Mouse (Mus musculus) CH12.LX (cell line): ENCODE results near the gene Sar1a. TPM values are rescaled to one million over a fixed set of nuclear protein-coding genes. Genes with fewer than 3 reads are reported as not detected.

Experiments
- DNase-seq: peaks from one replicate; pipeline ENCODE4 v3.0.0-alpha.2; 2013; ENCODE audit errors: extremely low read depth
- H3K27ac ChIP-seq: 2 replicates; pipeline ENCODE4 v1.5.1; 2012; ENCODE audit warnings: low read depth, mild to moderate bottlenecking, control low read depth, moderate library complexity; ENCODE audit not compliant: insufficient read depth
- H3K27me3 ChIP-seq: replicated peaks from 2 replicates; pipeline ENCODE3; 2012; ENCODE audit warnings: inconsistent platforms
- H3K36me3 ChIP-seq, 2 experiments: replicated peaks in 1 of 2; 2 replicates each; pipeline versions ENCODE3 to v1.6.1; 2012; ENCODE audit warnings: inconsistent platforms in 1 of 2, low read length in 1 of 2, mild to moderate bottlenecking in 1 of 2, mixed read lengths in 1 of 2, moderate library complexity in 1 of 2; ENCODE audit not compliant: control insufficient read depth in 1 of 2, insufficient read depth in 1 of 2
- H3K4me1 ChIP-seq, 2 experiments: 2 replicates each; pipeline ENCODE4 v1.6.1; 2012; ENCODE audit warnings: inconsistent platforms in 1 of 2, moderate library complexity in 1 of 2; ENCODE audit not compliant: insufficient read depth in 2 of 2, control insufficient read depth in 1 of 2
- H3K4me2 ChIP-seq: 2 replicates; pipeline ENCODE4 v1.6.1; 2012; ENCODE audit warnings: low read depth, mild to moderate bottlenecking, control low read depth; ENCODE audit not compliant: poor library complexity, insufficient read depth, severe bottlenecking
- H3K4me3 ChIP-seq, 3 experiments: fragments of 150-350 bp in 1 of 3; sonication (generic) in 1 of 3; replicated peaks in 1 of 3; 2 replicates each; pipeline versions ENCODE3 to v1.5.1; 2011 to 2012; ENCODE audit warnings: low read depth in 2 of 3, low read length in 2 of 3, mild to moderate bottlenecking in 2 of 3, moderate library complexity in 2 of 3, control low read depth in 1 of 3, improper control_type of control experiment in 1 of 3, inconsistent platforms in 1 of 3, mixed read lengths in 1 of 3; ENCODE audit not compliant: poor library complexity in 1 of 3
- H3K79me2 ChIP-seq: replicated peaks from 2 replicates; pipeline ENCODE4 v1.6.1; 2012; ENCODE audit warnings: mild to moderate bottlenecking, moderate library complexity; ENCODE audit not compliant: control insufficient read depth, poor library complexity, insufficient read depth, severe bottlenecking; ENCODE audit errors: extremely low read depth
- H3K9ac ChIP-seq: 2 replicates; pipeline ENCODE4 v1.6.1; 2012; ENCODE audit warnings: low read depth, mild to moderate bottlenecking, control low read depth, moderate library complexity; ENCODE audit not compliant: insufficient read depth
- H3K9me3 ChIP-seq: replicated peaks from 2 replicates; pipeline ENCODE3; 2012; ENCODE audit warnings: low read length, inconsistent platforms, mixed read lengths
- BHLHE40 ChIP-seq: IDR thresholded peaks from 2 replicates; pipeline ENCODE4 v1.6.1; 2011; ENCODE audit warnings: mild to moderate bottlenecking, low read depth, low read length, improper control_type of control experiment
- CHD1 ChIP-seq: IDR thresholded peaks from 2 replicates; pipeline ENCODE4 v1.6.1; 2012; ENCODE audit warnings: low read depth, low read length, improper control_type of control experiment, inconsistent platforms
- E2F4 ChIP-seq: IDR thresholded peaks from 2 replicates; pipeline ENCODE4 v1.6.1; 2011; ENCODE audit warnings: low read depth, low read length, improper control_type of control experiment; ENCODE audit not compliant: insufficient replicate concordance
- EP300 ChIP-seq: IDR thresholded peaks from 2 replicates; pipeline ENCODE4 v1.6.1; 2011; ENCODE audit warnings: low read length, improper control_type of control experiment
- ETS1 ChIP-seq: conservative IDR thresholded peaks from 2 replicates; pipeline ENCODE4 v1.6.1; 2012; ENCODE audit warnings: low read depth, mild to moderate bottlenecking, inconsistent platforms, low read length, improper control_type of control experiment, moderate library complexity
- GABPA ChIP-seq: IDR thresholded peaks from 2 replicates; pipeline ENCODE4 v1.6.1; 2012; ENCODE audit warnings: low read depth, low read length, improper control_type of control experiment, inconsistent platforms; ENCODE audit not compliant: insufficient replicate concordance
- HCFC1 ChIP-seq: IDR thresholded peaks from 2 replicates; pipeline ENCODE4 v1.6.1; 2012; ENCODE audit warnings: low read depth, mild to moderate bottlenecking, inconsistent platforms, low read length, improper control_type of control experiment
- IRF4 ChIP-seq: IDR thresholded peaks from 2 replicates; pipeline ENCODE4 v1.6.1; 2014; ENCODE audit warnings: low read depth, mild to moderate bottlenecking, inconsistent platforms, low read length, improper control_type of control experiment
- JUN ChIP-seq: IDR thresholded peaks from 2 replicates; pipeline ENCODE4 v1.6.1; 2011; ENCODE audit warnings: low read depth, mild to moderate bottlenecking, low read length, improper control_type of control experiment, moderate library complexity; ENCODE audit not compliant: insufficient read depth
- JUND ChIP-seq: conservative IDR thresholded peaks from 2 replicates; pipeline ENCODE4 v1.6.1; 2011; ENCODE audit warnings: low read depth, low read length, improper control_type of control experiment
- KAT2A ChIP-seq: IDR thresholded peaks from 2 replicates; pipeline ENCODE4 v1.6.1; 2012; ENCODE audit warnings: low read length, improper control_type of control experiment, inconsistent platforms; ENCODE audit not compliant: insufficient replicate concordance
- MAFK ChIP-seq: IDR thresholded peaks from 2 replicates; pipeline ENCODE4 v1.6.1; 2011; ENCODE audit warnings: low read length, improper control_type of control experiment; ENCODE audit not compliant: insufficient replicate concordance
- MAX ChIP-seq: IDR thresholded peaks from 2 replicates; pipeline ENCODE4 v1.6.1; 2011; ENCODE audit warnings: low read length, improper control_type of control experiment
- MAZ ChIP-seq: IDR thresholded peaks from 2 replicates; pipeline ENCODE4 v1.6.1; 2012; ENCODE audit warnings: low read depth, mild to moderate bottlenecking, inconsistent platforms, low read length, improper control_type of control experiment, moderate library complexity
- MEF2A ChIP-seq: IDR thresholded peaks from 2 replicates; pipeline ENCODE4 v1.6.1; 2014; ENCODE audit warnings: low read depth, mild to moderate bottlenecking, inconsistent platforms, low read length, improper control_type of control experiment, borderline replicate concordance
- MXI1 ChIP-seq: IDR thresholded peaks from 2 replicates; pipeline ENCODE4 v1.6.1; 2011; ENCODE audit warnings: mild to moderate bottlenecking, low read depth, low read length, improper control_type of control experiment
- NRF1 ChIP-seq: IDR thresholded peaks from 2 replicates; pipeline ENCODE4 v1.6.1; 2014; ENCODE audit warnings: low read depth, mild to moderate bottlenecking, inconsistent platforms, low read length, improper control_type of control experiment, moderate library complexity
- PAX5 ChIP-seq: IDR thresholded peaks from 2 replicates; pipeline ENCODE4 v1.6.1; 2012; ENCODE audit warnings: low read length, inconsistent platforms, mixed read lengths
- POLR2A ChIP-seq: IDR thresholded peaks from 2 replicates; pipeline ENCODE4 v1.6.1; 2011; ENCODE audit warnings: low read depth, mild to moderate bottlenecking, improper control_type of control experiment, low read length
- RAD21 ChIP-seq: IDR thresholded peaks from 2 replicates; pipeline ENCODE4 v1.6.1; 2011; ENCODE audit warnings: low read depth, mild to moderate bottlenecking, low read length, improper control_type of control experiment, moderate library complexity
- RCOR1 ChIP-seq: conservative IDR thresholded peaks from 2 replicates; pipeline ENCODE4 v1.6.1; 2012; ENCODE audit warnings: low read depth, mild to moderate bottlenecking, inconsistent platforms, low read length, improper control_type of control experiment
- SIN3A ChIP-seq: IDR thresholded peaks from 2 replicates; pipeline ENCODE4 v1.6.1; 2012; ENCODE audit warnings: low read length, improper control_type of control experiment, inconsistent platforms
- SMC3 ChIP-seq: IDR thresholded peaks from 2 replicates; pipeline ENCODE4 v1.6.1; 2011; ENCODE audit warnings: low read depth, low read length, improper control_type of control experiment
- TBP ChIP-seq: conservative IDR thresholded peaks from 2 replicates; pipeline ENCODE4 v1.6.1; 2011; ENCODE audit warnings: low read depth, low read length, improper control_type of control experiment
- TCF12 ChIP-seq: IDR thresholded peaks from 2 replicates; pipeline ENCODE4 v1.6.1; 2014; ENCODE audit warnings: low read depth, mild to moderate bottlenecking, inconsistent platforms, low read length, improper control_type of control experiment
- UBTF ChIP-seq: IDR thresholded peaks from 2 replicates; pipeline ENCODE4 v1.6.1; 2012; ENCODE audit warnings: low read depth, mild to moderate bottlenecking, inconsistent platforms, low read length, improper control_type of control experiment, moderate library complexity
- USF2 ChIP-seq: conservative IDR thresholded peaks from 2 replicates; pipeline ENCODE4 v1.6.1; 2011; ENCODE audit warnings: low read depth, low read length, improper control_type of control experiment
- ZKSCAN1 ChIP-seq: IDR thresholded peaks from 2 replicates; pipeline ENCODE4 v1.6.1; 2012; ENCODE audit warnings: low read depth, inconsistent platforms, low read length, improper control_type of control experiment, borderline replicate concordance
- ZMIZ1 ChIP-seq: IDR thresholded peaks from 2 replicates; pipeline ENCODE4 v1.6.1; 2012; ENCODE audit warnings: low read depth, mild to moderate bottlenecking, inconsistent platforms, low read length, improper control_type of control experiment
- ZNF384 ChIP-seq: IDR thresholded peaks from 2 replicates; pipeline ENCODE4 v1.6.1; 2012; ENCODE audit warnings: low read depth, low read length, improper control_type of control experiment, inconsistent platforms
- dilution Hi-C: fragments of 300-500 bp; cut with MboI; formaldehyde crosslinking; loops from 2 replicates; pipeline ENCODE4 v1.14.3; 2020; ENCODE audit warnings: low sequenced_read_pairs; ENCODE audit not compliant: extremely low pct_unique_long_range_greater_than_20kb, extremely low pct_ligation_motif_present
- in situ Hi-C: fragments of 300-500 bp; cut with MboI; formaldehyde crosslinking; loops from 3 replicates; pipeline ENCODE4 v1.14.3; 2019; ENCODE audit warnings: low sequenced_read_pairs, low pct_ligation_motif_present, low pct_unique_long_range_greater_than_20kb, mixed read lengths
- polyA plus RNA-seq: library from polyadenylated mRNA; unstranded; fragments of >175 nt; gene quantifications from 2 replicates; pipeline ENCODE4 v1.2.1, GENCODE M21; 2012; ENCODE audit warnings: low read depth; ENCODE audit not compliant: insufficient read length
- total RNA-seq, 2 experiments: library from RNA; depleted of rRNA; stranded (reverse); fragments of 300-350 nt in 1 of 2; fragments of >200 nt in 1 of 2; gene quantifications; 2 replicates each; pipeline ENCODE4 v1.2.3; 2012 to 2014

Sar1a gene
- total and polyA plus RNA-seq, 3 experiments: 97.1 to 184 (median 166) TPM

DNA sequence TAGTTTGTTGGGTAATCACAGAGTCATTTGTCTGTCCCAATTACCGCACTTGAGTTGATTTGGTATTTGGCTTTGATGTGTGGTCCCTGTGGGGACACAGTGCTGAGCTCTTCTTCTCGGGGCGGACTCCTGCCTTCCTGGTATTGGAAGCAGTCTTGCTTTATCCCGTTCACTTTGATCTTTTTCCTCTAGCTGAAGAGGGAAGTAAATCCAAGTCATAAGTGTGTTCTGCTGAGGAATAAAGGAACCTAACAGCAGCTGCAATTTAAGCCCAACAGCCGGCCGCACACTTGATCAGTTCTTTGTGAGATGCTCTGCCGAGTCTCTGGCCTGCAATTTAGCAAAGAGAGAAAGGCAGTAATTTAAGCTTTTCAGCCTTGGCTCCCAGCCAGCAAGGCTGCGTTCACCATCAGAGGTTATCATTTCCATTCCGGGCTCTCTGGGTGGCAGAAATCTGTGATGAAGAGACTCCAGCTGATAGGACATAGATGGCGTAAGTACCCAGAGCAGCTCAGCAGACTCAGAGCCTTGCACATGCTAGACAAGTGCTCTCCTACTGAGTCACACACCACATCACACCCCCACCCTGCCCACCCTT, 17.6 kb upstream of the Sar1a start:
- no peaks in the 10 kb centered on the region for H3K4me1 ChIP-seq
- peaks cover 53 to 85% of the 10 kb centered on the region in 2 experiments for H3K36me3 ChIP-seq
- no peaks in the 10 kb centered on the region; the same call in none of the 2 replicates for H3K79me2 ChIP-seq
- no peak overlapping the region for H3K27ac ChIP-seq
- no peaks in the 10 kb centered on the region for H3K27me3 ChIP-seq
- no peak overlapping the region for H3K9ac ChIP-seq
- H3K4me2 ChIP-seq: no peak overlapping the region
- H3K4me3 ChIP-seq: no peak overlapping the region
- dilution Hi-C loops: no loop called here
- no peak for DNase-seq
- TF ChIP-seq E2F4: no peak
- TF ChIP-seq HCFC1: no peak
- no peak for TF ChIP-seq MAZ
- TF ChIP-seq MEF2A: no peak
- TF ChIP-seq KAT2A: no peak
- TF ChIP-seq RAD21: no peak
- no peak for TF ChIP-seq MAX
- TF ChIP-seq GABPA: no peak
- no peak for TF ChIP-seq USF2
- TF ChIP-seq ZKSCAN1: no peak
- TF ChIP-seq BHLHE40: no peak
- TF ChIP-seq RCOR1: no peak
- no peak for TF ChIP-seq IRF4
- TF ChIP-seq TCF12: no peak
- no peak for TF ChIP-seq MAFK
- no peak for TF ChIP-seq EP300
- no peak for TF ChIP-seq TBP
- TF ChIP-seq, all 38 proteins: peak for 0
- no peaks in the 10 kb centered on the region for H3K9me3 ChIP-seq
- in situ Hi-C loops: loop anchor here (5.0 to 25.0 kb wide), 2 partner anchors 55 to 325 kb away; no protein-coding TSS in a partner anchor

GRCm38 (mm10) chr10:61665111-61665510, 15.0 kb upstream of the Sar1a start:
- H3K9me3 ChIP-seq: no peaks in the 10 kb centered on the region
- no peak for DNase-seq
- in situ Hi-C loops: loop anchor here (25.0 kb wide), 1 partner anchor 328 kb away; no protein-coding TSS in a partner anchor
- H3K4me3 ChIP-seq: no peak overlapping the region
- no peak overlapping the region for H3K4me2 ChIP-seq
- dilution Hi-C loops: no loop called here
- H3K4me1 ChIP-seq: no peaks in the 10 kb centered on the region
- no peaks in the 10 kb centered on the region for H3K27me3 ChIP-seq
- H3K79me2 ChIP-seq: no peaks in the 10 kb centered on the region; the same call in 1 of the 2 replicates
- no peak overlapping the region for H3K9ac ChIP-seq
- no peak overlapping the region for H3K27ac ChIP-seq
- TF ChIP-seq ZKSCAN1 (no peak), ZMIZ1 (no peak), POLR2A (no peak), IRF4 (no peak), BHLHE40 (no peak), RAD21 (no peak), PAX5 (no peak), UBTF (no peak), JUN (no peak), TCF12 (no peak), JUND (no peak), ETS1 (no peak), CHD1 (no peak), MAZ (no peak), SMC3 (no peak), MXI1 (no peak), SIN3A (no peak), NRF1 (no peak), HCFC1 (no peak), ZNF384 (no peak)
- H3K36me3 ChIP-seq: peaks cover 54 to 97% of the 10 kb centered on the region in 2 experiments
